Mouse (Mus musculus) liver, postnatal 0 days (tissue): ENCODE data around the gene Col20a1.

Source experiments
- CTCF ChIP-seq: sonication (generic); IDR thresholded peaks from 2 replicates; pipeline ENCODE4 v1.5.1; 2016; ENCODE audit warnings: antibody characterized with exemption, low read depth
- EP300 ChIP-seq: IDR thresholded peaks from 2 replicates; pipeline ENCODE4 v1.6.1; 2016; ENCODE audit warnings: antibody characterized with exemption, low read depth, mild to moderate bottlenecking

DNA sequence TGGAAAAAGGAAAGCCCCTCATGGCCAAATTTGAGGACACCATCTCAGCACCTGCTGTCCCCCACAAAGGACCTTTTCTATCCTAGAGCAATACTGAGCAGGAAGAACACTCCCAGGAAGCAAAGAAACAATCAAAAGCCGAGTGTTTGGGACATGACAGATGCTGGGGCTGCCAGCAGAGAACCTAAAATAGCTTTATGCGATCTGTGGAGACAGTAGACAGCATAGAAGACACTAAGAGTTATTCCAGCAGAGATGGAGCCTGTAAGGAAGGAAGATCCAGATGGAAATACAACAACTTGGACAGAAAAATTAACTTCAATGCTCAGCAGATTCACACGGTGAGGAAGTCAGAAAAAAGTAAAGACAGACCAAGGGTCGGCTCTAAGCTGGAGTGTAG, 79.5 kb downstream of the Col20a1 start:
- TF ChIP-seq CTCF (no peak), EP300 (no peak)
